Mouse (Mus musculus) 3T3-L1 (cell line): ENCODE measurements around the gene Gli2.

Source experiments
- DNase-seq: peaks from one replicate; pipeline ENCODE4 v3.0.0-alpha.2; 2015; ENCODE audit warnings: low read depth, low spot score

Gene Gli2

DNA sequence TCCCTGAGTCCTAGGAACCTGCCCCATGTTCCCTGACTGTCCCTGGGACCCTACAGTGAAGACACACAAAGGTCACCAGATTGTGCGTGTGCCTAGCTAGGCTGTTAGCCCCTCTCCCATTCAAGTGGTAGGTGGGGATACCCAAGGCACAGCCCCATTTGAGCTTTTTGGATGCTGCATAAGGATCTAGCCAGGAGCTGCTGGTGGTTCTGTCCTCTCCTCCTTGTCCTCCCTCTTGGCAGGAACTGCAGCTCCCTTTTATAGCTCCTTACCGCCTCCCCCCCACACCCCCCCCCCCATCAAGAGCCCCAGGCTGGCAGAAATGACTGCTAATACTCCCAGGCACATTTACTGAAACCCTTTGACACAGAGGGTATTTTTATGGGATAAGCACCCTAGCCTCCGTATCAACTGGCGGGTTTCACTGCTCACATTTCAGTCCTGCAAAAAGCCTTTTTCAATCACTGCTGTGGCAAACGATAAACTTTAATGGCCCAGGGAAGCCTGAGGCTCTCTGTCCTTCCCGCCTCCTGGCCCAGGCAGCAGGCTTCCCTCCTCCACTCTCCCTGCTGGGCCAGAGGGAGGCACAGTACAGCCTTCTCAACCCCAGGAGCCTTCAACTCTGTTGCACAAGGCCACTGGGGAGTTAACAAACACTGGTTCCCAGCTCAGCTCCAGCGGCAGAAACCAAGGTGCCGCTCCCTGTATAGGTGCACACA, 151.4 kb downstream of the Gli2 start:
- DNase-seq: no peak

GRCm38 (mm10) chr1:118898351-118898750, 155.1 kb downstream of the Gli2 start:
- DNase-seq: peak; percentile 42

DNA sequence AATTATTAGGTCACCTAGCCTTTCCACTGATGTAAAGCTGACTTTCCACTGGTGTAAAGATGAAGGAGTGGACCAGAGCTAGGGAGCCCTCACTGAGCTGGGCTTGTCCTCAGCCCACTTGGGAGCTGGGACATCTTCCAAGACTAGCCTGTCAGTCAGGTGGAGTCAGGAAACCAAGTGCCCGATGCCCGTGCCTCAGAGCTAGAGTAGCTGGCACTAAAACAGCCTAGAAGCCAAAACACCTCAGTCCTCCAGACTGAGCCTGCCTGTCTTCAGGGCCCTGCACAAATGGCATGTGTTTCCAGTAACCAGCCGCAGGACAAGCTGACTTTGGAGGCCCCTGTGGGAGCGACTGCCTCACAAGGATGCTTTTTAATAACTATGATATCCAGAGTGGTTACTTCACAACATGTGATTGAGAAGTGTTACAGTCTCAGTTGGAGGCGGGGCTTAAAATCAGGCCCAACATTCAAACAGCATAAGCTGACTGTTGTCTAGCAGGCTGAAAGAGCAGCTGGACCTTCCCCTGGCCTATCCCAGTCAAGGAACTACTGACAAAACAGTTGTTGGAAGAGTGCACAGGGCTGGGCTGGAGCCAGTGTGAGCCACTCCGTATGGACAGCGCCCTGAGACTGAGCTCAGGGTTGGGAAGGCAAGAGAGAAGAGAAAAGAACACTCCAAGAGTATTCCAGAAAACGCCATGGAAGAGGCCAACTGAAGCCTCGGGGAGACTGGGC, 158.2 kb downstream of the Gli2 start:
- DNase-seq: no peak

GRCm38 (mm10) chr1:118891395-118891794, 162.0 kb downstream of the Gli2 start:
- DNase-seq: peak; percentile 15

DNA sequence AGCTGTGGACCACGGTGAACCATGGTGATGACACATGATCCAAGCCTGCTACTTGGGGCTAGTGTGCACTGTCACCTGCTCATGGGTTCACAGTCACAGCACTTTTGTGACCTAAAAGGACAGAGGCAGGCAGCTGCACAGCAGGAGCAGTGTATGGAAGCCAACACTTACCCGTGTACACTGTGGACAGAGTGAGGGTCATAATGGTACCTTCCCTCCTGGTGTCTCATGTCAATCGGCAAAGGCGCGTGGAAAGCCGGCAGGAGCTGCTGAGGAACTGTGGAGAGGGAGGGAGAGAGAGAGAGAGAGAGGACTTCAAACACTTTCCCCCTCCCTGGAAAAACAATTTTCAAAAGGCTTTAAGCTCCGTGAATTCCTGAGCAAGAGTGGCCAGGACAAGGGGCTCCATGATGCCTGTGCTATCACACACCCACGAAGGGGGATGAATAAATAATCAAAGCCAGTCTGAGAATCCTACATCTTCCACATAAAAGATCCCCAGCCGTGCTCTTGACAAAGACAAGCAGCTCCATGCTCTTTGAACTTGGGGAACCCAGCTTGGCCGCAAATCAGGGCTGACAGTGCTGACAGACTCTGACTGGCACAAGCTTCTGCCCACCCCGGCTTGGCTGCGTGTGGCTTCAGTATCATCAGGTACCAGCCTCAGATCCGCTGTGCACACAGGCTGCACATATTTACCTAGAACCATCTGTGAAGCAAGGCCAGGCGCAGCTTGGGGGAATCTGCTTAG, 163.1 kb downstream of the Gli2 start:
- no peak for DNase-seq

DNA sequence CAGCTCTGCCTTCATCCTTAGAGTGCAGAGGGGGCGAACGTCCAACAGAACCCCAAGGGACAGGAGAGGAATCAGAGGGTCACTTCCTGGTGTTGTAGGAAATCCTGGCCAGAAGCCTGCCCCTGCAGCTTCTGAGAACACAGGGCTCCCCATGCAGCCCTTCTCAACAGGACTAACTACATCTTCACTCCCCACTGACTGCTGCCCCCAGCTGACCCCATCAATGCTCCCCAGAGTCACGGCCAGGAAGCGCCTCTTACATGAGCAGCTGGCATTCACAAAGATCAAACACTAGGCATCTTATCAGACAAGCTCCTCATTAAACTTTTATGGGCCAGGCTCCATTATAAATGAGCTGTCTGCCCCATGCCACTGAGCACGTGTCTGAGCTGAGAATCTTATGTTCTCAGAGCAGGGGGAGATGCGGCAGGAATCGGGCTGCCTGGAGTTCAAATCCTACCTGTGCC, 172.6 kb downstream of the Gli2 start:
- no peak for DNase-seq

DNA sequence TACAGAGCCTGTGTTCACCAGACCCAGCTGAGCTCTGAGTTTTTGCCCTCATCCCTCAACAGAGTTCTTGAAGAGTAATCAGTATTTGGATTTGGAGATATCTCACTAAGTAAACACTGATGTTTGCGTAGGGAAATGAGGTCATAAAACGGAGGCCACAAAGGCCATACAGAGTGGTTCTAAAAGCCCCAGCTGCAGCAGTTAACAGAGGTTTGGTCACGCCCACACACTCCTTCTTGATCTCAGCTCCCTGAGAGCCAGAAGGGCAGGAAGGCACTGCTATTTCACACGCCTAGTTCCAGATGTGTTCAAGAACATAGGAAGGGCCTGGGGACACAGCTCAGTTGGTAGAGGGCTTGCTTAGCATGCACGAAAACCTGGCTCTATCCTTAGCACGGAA, 175.1 kb downstream of the Gli2 start:
- DNase-seq: no peak

- no peak for DNase-seq
These were observed 178.2 kb downstream of the Gli2 start for GRCm38 (mm10) chr1:118875227-118875626.

DNA sequence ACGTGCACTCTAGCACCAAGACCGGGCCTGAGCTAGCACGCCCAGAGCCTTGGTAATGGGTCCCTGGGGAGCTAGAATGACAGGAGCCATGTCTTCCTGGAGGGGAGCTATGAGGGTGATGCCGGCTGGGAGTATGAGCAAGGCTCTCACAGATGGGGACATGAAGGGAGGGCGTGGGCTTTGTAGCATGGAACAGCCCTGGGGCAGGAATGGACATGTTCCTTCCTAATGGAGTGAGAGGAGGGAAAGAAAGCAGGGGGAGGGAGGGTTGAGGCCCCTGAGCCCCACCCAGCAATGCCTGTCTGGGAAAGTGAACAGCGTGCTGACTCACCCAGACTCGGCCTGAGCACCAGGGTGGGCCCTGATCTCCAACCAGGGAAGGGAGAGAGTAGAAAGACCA, 179.9 kb downstream of the Gli2 start:
- peak; percentile 63 for DNase-seq

GRCm38 (mm10) chr1:118864735-118865134, 188.7 kb downstream of the Gli2 start:
- no peak for DNase-seq

- no peak for DNase-seq
These were observed 189.4 kb downstream of the Gli2 start for GRCm38 (mm10) chr1:118864031-118864430.

- no peak for DNase-seq
These were observed 195.3 kb downstream of the Gli2 start for GRCm38 (mm10) chr1:118858101-118858500.

DNA sequence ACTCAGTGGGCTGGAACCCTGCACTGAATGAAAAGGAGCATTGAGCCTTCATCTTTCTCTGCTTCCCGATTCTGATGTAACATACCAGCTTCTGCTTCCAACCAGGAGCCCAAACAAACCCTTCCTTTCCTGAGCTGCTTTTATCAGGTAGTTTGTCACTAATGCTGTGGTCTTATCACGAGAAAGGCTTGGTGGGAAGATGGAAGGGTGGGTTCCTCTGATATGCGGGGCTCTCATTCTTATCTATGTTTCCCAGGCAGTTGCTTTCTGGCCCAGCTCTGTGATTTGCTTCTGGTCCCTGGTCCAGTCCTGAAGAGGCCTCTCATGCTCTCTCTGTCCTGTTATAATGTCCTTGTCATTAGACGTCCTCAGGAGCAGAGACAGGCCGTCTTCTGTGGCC, 222.8 kb downstream of the Gli2 start:
- no peak for DNase-seq

- DNase-seq: no peak
These were observed 226.8 kb downstream of the Gli2 start for GRCm38 (mm10) chr1:118826614-118827013.

GRCm38 (mm10) chr1:118825467-118826219, 227.8 kb downstream of the Gli2 start:
- no peak for DNase-seq

DNA sequence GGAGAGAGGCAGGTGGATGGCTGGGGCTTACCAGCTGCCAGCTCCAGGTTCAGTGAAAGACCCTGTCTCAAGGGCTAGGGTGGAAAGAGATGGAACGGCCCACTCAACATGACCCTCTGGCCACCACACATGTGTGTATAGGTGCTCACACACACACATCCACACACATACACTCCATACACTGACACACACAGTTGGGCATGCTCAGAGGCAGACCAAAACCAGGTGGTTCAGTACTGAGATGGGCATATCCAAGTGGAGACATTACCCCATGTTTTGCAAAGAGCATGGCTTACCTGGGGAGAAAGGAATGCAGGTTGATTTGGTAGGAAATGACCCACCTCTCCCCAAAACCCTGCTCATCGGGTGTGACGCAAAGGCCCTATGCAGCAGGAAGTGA, 228.4 kb downstream of the Gli2 start:
- no peak for DNase-seq

DNA sequence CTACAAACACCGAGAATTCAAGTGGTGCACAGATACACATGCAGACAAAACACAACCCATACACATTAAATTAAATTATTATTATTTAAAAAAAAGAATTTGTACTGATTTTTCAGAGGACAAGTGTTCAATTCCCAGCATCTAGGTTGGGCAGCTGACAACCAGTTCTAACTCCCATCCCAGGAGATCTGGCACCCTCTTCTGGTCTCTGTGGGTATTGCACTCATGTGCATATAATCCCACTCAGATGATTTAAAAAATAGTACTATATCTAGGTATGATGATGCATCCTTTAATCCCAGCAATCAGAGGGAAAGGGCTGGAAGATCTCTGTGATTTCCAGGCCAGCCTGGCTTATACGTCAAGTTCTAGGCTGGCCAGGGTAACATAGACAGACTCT, 231.2 kb downstream of the Gli2 start:
- DNase-seq: peak; percentile 29

DNA sequence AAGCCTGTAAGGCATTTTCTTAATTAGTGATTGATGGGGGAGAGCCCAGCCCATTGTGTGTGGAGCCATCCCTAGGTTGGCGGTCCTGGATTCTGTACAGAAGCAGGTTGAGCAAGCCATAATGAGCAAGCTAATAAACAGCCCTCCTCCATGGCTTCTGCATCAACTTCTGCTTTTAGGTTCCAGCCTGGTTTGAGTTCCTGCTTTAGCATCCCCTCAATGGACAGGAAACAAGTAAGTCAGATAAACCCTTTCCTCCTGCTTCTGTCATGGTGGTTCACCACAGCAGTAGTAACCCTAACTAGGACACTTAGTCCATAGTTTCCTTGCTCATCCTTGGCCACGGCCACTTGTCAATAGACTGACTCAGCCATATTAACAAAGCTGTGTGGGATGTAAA, 238.4 kb downstream of the Gli2 start:
- DNase-seq: no peak

- DNase-seq: no peak
These were observed 243.1 kb downstream of the Gli2 start for GRCm38 (mm10) chr1:118810336-118810735.

- no peak for DNase-seq
These were observed 246.7 kb downstream of the Gli2 start for GRCm38 (mm10) chr1:118806727-118807126.

DNA sequence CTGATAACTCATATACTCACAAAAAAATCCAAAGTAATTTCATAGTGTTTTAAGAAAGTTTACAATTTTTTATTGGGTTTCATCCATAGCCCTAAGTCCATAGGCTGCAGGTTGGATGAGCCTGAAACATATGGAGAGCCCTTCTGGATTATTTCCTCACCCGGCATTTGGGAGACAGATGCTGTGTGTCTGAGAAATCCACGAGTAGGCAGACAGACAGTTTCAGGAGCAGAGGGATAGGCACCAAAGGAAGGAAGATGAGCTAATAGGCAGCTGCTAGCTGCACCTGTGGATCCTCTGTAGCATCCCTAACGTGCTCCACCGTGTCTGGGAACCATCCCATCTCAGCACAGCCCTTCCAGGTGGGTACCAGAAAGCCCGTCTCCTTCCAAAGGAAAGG, 251.3 kb downstream of the Gli2 start:
- no peak for DNase-seq
